In the genomic region with DNA sequence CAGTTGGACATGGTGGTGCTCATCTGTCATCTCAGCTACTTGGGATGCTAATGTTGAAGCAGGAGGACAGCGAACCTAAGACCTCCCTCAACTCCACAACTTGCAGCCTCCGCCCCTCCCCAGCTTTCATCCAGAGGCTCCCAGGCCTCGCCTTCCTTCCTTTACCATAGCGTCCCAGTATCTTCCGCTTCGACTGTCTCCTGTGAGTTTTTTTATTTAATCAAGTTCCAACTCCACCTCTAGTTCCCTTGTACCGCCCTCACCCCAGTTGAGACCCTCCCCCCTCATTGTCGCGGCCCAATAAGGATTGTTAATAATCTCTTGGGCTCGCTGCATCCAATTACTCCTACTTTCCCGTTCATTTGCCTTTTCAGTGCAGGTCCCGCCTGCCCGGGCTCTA, we compare ENCODE assay signal across 8 mouse cellular contexts. TPM values are rescaled to one million over a fixed set of nuclear protein-coding genes. Genes with fewer than 3 reads are reported as not detected.
DNase-seq lines count a peak whose midpoint lies in the region; ATAC-seq and TF ChIP-seq lines count a peak whose summit lies in the region.

No protein-coding gene starts in this region.

- H3K4me2 ChIP-seq in stomach, embryonic 14.5 days (replicated peaks; ENCODE audit: low read depth, low read length) = peak overlapping the region; percentile 99
- no peak overlapping the region; the same call in 1 of the 2 replicates for H3K4me2 ChIP-seq in stomach, postnatal 0 days (replicated peaks; ENCODE audit: low read depth)
- H3K4me2 ChIP-seq in midbrain, embryonic 15.5 days = peak overlapping the region; percentile 97

- intact Hi-C loops in heart, postnatal 36 days (cut with DNase I) = no loop called here

- peaks cover 22% of the 10 kb centered on the region for H3K4me1 ChIP-seq in stomach, embryonic 14.5 days (ENCODE audit: control insufficient read depth, insufficient read depth, low read length)
- H3K4me1 ChIP-seq in stomach, postnatal 0 days (replicated peaks; ENCODE audit: control insufficient read depth, insufficient read depth) = peaks cover 5% of the 10 kb centered on the region
- H3K4me1 ChIP-seq in midbrain, embryonic 15.5 days = peaks cover 73% of the 10 kb centered on the region

- no peak for TF ChIP-seq CTCF in stomach, postnatal 0 days (IDR thresholded peaks at IDR 0.05; ENCODE audit: low read depth)

- ATAC-seq in stomach, embryonic 14.5 days (ENCODE audit: insufficient number of reproducible peaks, insufficient read depth, low FRiP score, low read depth) = no peak
- ATAC-seq in stomach, postnatal 0 days (ENCODE audit: low FRiP score, low TSS enrichment) = no peak
- ATAC-seq in midbrain, embryonic 15.5 days (replicated peaks) = no peak

- TF ChIP-seq EP300 in stomach, postnatal 0 days (optimal IDR thresholded peaks at IDR 0.05) = no peak

- no peak overlapping the region for H3K9ac ChIP-seq in stomach, embryonic 14.5 days (replicated peaks; ENCODE audit: low read depth, low read length)
- no peak overlapping the region for H3K9ac ChIP-seq in stomach, postnatal 0 days (ENCODE audit: low read length)
- no peak overlapping the region; the same call in 1 of the 2 replicates for H3K9ac ChIP-seq in midbrain, embryonic 15.5 days

- H3K4me3 ChIP-seq in stomach, embryonic 14.5 days (ENCODE audit: low read depth, low read length) = peak overlapping the region; percentile 49
- no peak overlapping the region for H3K4me3 ChIP-seq in stomach, postnatal 0 days (ENCODE audit: low read depth, low read length)
- H3K4me3 ChIP-seq in midbrain, embryonic 15.5 days = peak overlapping the region; percentile 75

- H3K27me3 ChIP-seq in stomach, embryonic 14.5 days (ENCODE audit: control insufficient read depth, insufficient read depth, low read length) = peaks cover 46% of the 10 kb centered on the region
- H3K27me3 ChIP-seq in stomach, postnatal 0 days (ENCODE audit: control insufficient read depth, insufficient read depth, low read length) = peaks cover 25% of the 10 kb centered on the region
- peaks cover 13% of the 10 kb centered on the region for H3K27me3 ChIP-seq in midbrain, embryonic 15.5 days (replicated peaks)

- H3K36me3 ChIP-seq in stomach, embryonic 14.5 days (ENCODE audit: control insufficient read depth, insufficient read depth, low read length) = no peaks in the 10 kb centered on the region
- no peaks in the 10 kb centered on the region for H3K36me3 ChIP-seq in stomach, postnatal 0 days (ENCODE audit: control insufficient read depth, insufficient read depth, low read length)
- no peaks in the 10 kb centered on the region for H3K36me3 ChIP-seq in midbrain, embryonic 15.5 days (replicated peaks)

- no peak overlapping the region for H3K27ac ChIP-seq in stomach, embryonic 14.5 days (ENCODE audit: low read length)
- no peak overlapping the region for H3K27ac ChIP-seq in stomach, postnatal 0 days (replicated peaks)
- H3K27ac ChIP-seq in midbrain, embryonic 15.5 days = peak overlapping the region; percentile 40

- 2% methylated on average over 13 of the region's 13 CpGs for WGBS in stomach, embryonic 14.5 days
- 7% methylated on average over 13 of the region's 13 CpGs for WGBS in stomach, postnatal 0 days
- WGBS in midbrain, embryonic 15.5 days = 2% methylated on average over 13 of the region's 13 CpGs

- no peaks in the 10 kb centered on the region for H3K9me3 ChIP-seq in stomach, embryonic 14.5 days (ENCODE audit: control insufficient read depth, low read depth, low read length)
- H3K9me3 ChIP-seq in stomach, postnatal 0 days (ENCODE audit: control insufficient read depth, low read length) = no peaks in the 10 kb centered on the region
- H3K9me3 ChIP-seq in midbrain, embryonic 15.5 days = no peaks in the 10 kb centered on the region

- DNase-seq in heart, adult 11 months = peak; percentile 84
- DNase-seq in heart, postnatal 36 days = no peak
- no peak for DNase-seq in stomach, postnatal 0 days (ENCODE audit: low spot score)
- peak; percentile 51 to 59 for DNase-seq in kidney, adult 8-10 months
- no peak for DNase-seq in c-Kit-positive CD71-positive TER-119-positive erythroid progenitor cells, embryonic 14.5 days (ENCODE audit: low spot score)
- DNase-seq in adrenal gland, postnatal 10 days = no peak

RNA-seq across cellular contexts. Expression of a gene that starts 0.5 kb away (rescaled TPM):
- total RNA-seq in heart, postnatal 36 days (2021) = 1 to 10 TPM; 2.0 to 2.3 TPM
- 0.39 and 0.57 TPM in 2 replicates for polyA plus RNA-seq in stomach, embryonic 14.5 days (2014; fragmentation: Nextera tagmentation; extraction: Ambion mirVana)
- polyA plus RNA-seq in stomach, postnatal 0 days (2015; fragmentation: Nextera tagmentation; extraction: Ambion mirVana) = 0.06 and 0.10 TPM in 2 replicates
- 5.8 and 8.0 TPM in 2 replicates for polyA plus RNA-seq in midbrain, embryonic 15.5 days (2015; fragmentation: Nextera tagmentation; extraction: Ambion mirVana)
- total RNA-seq in adrenal gland, postnatal 10 days (2021) = 1 to 10 TPM; 4.7 to 4.8 TPM

RNA-seq across cellular contexts. Expression of a gene that starts 17.8 kb away (rescaled TPM):
- total RNA-seq in heart, postnatal 36 days (2021) = under 1 TPM; 0.43 to 0.78 TPM
- 1.6 and 2.8 TPM in 2 replicates for polyA plus RNA-seq in stomach, embryonic 14.5 days (2014; fragmentation: Nextera tagmentation; extraction: Ambion mirVana)
- polyA plus RNA-seq in stomach, postnatal 0 days (2015; fragmentation: Nextera tagmentation; extraction: Ambion mirVana) = 0.50 and 0.55 TPM in 2 replicates
- polyA plus RNA-seq in midbrain, embryonic 15.5 days (2015; fragmentation: Nextera tagmentation; extraction: Ambion mirVana) = 1.1 and 1.4 TPM in 2 replicates
- 1 to 10 TPM; 3.2 to 3.9 TPM for total RNA-seq in adrenal gland, postnatal 10 days (2021)

RNA-seq across cellular contexts. Expression of a gene that starts 36.2 kb away (rescaled TPM):
- 10 to 100 TPM; 48.2 to 50.8 TPM for total RNA-seq in heart, postnatal 36 days (2021)
- 63.2 and 66.7 TPM in 2 replicates for polyA plus RNA-seq in stomach, embryonic 14.5 days (2014; fragmentation: Nextera tagmentation; extraction: Ambion mirVana)
- 56.5 and 59.7 TPM in 2 replicates for polyA plus RNA-seq in stomach, postnatal 0 days (2015; fragmentation: Nextera tagmentation; extraction: Ambion mirVana)
- 61.1 and 66.6 TPM in 2 replicates for polyA plus RNA-seq in midbrain, embryonic 15.5 days (2015; fragmentation: Nextera tagmentation; extraction: Ambion mirVana)
- 10 to 100 TPM; 90.7 to 91.0 TPM for total RNA-seq in adrenal gland, postnatal 10 days (2021)

RNA-seq across cellular contexts. Expression of a gene that starts 41.3 kb away (rescaled TPM):
- total RNA-seq in heart, postnatal 36 days (2021) = 10 to 100 TPM; 11.9 to 14.0 TPM
- polyA plus RNA-seq in stomach, embryonic 14.5 days (2014; fragmentation: Nextera tagmentation; extraction: Ambion mirVana) = 54.3 and 56.6 TPM in 2 replicates
- polyA plus RNA-seq in stomach, postnatal 0 days (2015; fragmentation: Nextera tagmentation; extraction: Ambion mirVana) = 18.7 and 18.9 TPM in 2 replicates
- 23.8 and 25.3 TPM in 2 replicates for polyA plus RNA-seq in midbrain, embryonic 15.5 days (2015; fragmentation: Nextera tagmentation; extraction: Ambion mirVana)
- total RNA-seq in adrenal gland, postnatal 10 days (2021) = 10 to 100 TPM; 20.6 to 30.7 TPM

RNA-seq across cellular contexts. Expression of a gene that starts 58.1 kb away (rescaled TPM):
- under 1 TPM; 0.31 to 0.51 TPM for total RNA-seq in heart, postnatal 36 days (2021)
- not detected in 2 replicates for polyA plus RNA-seq in stomach, embryonic 14.5 days (2014; fragmentation: Nextera tagmentation; extraction: Ambion mirVana)
- 0.13 and 0.22 TPM in 2 replicates for polyA plus RNA-seq in stomach, postnatal 0 days (2015; fragmentation: Nextera tagmentation; extraction: Ambion mirVana)
- polyA plus RNA-seq in midbrain, embryonic 15.5 days (2015; fragmentation: Nextera tagmentation; extraction: Ambion mirVana) = 0.05 TPM in 1 of 2 replicates, not detected in the other
- 1 to 10 TPM; 6.5 to 7.3 TPM for total RNA-seq in adrenal gland, postnatal 10 days (2021)

Comparison
In these comparisons a context has a peak if more than half of its experiments do, and no peak if none do; other contexts are left out.
1. DNase-seq: peak in heart, adult 11 months (single experiment) and kidney, adult 8-10 months (2 of 2); none in heart, postnatal 36 days (0 of 2), stomach, postnatal 0 days (single experiment), c-Kit-positive CD71-positive TER-119-positive erythroid progenitor cells, embryonic 14.5 days (single experiment) and adrenal gland, postnatal 10 days (single experiment).